Comparison of ENCODE assay signal across 8 mouse cellular contexts in the genomic region with DNA sequence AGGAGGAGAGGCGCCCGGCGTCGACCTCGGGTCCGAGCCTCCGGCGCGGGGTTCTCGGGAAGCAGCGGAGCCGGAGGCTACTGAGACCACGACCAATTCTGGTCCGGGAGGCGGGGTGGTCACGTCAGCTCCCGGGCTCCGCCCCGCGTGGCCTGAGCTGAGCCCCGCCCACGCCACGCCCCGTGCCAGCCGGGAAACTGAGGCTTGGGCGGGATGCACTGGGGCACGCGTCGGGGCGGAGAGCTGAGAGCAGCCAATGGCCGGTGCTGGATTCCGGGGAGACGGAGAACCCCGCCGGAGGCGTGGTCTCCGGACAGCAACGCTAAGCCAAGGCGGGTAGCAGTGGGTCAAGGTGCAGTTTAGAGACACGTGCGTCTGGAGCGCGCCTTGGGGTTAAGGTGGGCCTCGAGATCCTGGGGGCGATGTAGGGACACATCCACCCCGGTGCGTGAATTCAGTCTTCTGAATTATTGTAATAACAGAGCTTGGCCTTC. TPM values are rescaled to one million over a fixed set of nuclear protein-coding genes. Genes with fewer than 3 reads are reported as not detected.
DNase-seq lines count a peak whose midpoint lies in the region; ATAC-seq and TF ChIP-seq lines count a peak whose summit lies in the region.

Slc25a1 (minus strand) TSS at position 133 of the 494 bp plus-strand sequence.

- no peaks in the 10 kb centered on the region for H3K4me1 ChIP-seq in bone marrow, adult 2 months (ENCODE audit: control insufficient read depth, insufficient read depth, low read length)
- peaks cover 8% of the 10 kb centered on the region for H3K4me1 ChIP-seq in embryonic facial prominence, embryonic 14.5 days (ENCODE audit: control insufficient read depth, insufficient read depth, low read length)
- H3K4me1 ChIP-seq in small intestine, adult 2 months (ENCODE audit: control insufficient read depth, insufficient read depth, insufficient read length, low read length) = peaks cover 10% of the 10 kb centered on the region

- H3K9me3 ChIP-seq in embryonic facial prominence, embryonic 14.5 days (ENCODE audit: control insufficient read depth, low read length) = no peaks in the 10 kb centered on the region

- TF ChIP-seq CTCF in bone marrow, adult 2 months (IDR thresholded peaks at IDR 0.05; ENCODE audit: control insufficient read depth, insufficient read depth, low read length) = no peak
- no peak for TF ChIP-seq CTCF in small intestine, adult 2 months (IDR thresholded peaks at IDR 0.05; ENCODE audit: extremely low read depth, insufficient read length, insufficient replicate concordance, low read depth, low read length)

- intact Hi-C loops in left cerebral cortex, postnatal 36 days (cut with DNase I) = loop anchor here (5.0 to 10.0 kb wide), 2 partner anchors 59 to 297 kb away; no protein-coding TSS in a partner anchor

- H3K4me3 ChIP-seq in bone marrow, adult 2 months (replicated peaks; ENCODE audit: control insufficient read depth, low read depth, low read length) = peak within 1 kb of the TSS; percentile 75
- H3K4me3 ChIP-seq in embryonic facial prominence, embryonic 14.5 days (ENCODE audit: low read depth, low read length) = peak within 1 kb of the TSS; percentile 87
- peak within 1 kb of the TSS; percentile 92 for H3K4me3 ChIP-seq in small intestine, adult 2 months (ENCODE audit: low read depth, low read length)

- peak within 1 kb of the TSS; percentile 98 for H3K4me2 ChIP-seq in embryonic facial prominence, embryonic 14.5 days (ENCODE audit: low read depth, low read length)

- no peaks in the 10 kb centered on the region for H3K27me3 ChIP-seq in embryonic facial prominence, embryonic 14.5 days (replicated peaks; ENCODE audit: control insufficient read depth, insufficient read depth, low read length)
- no peaks in the 10 kb centered on the region for H3K27me3 ChIP-seq in small intestine, adult 2 months (ENCODE audit: control insufficient read depth, insufficient read depth, low read length)

- WGBS in bone marrow, adult 2 months = under 1% methylated on average over 47 of the region's 47 CpGs
- WGBS in embryonic facial prominence, embryonic 14.5 days = 0% methylated on average over 19 of the region's 47 CpGs
- under 1% methylated on average over 47 of the region's 47 CpGs for WGBS in small intestine, adult 2 months

- peak; percentile 80 for ATAC-seq in embryonic facial prominence, embryonic 14.5 days (ENCODE audit: low read depth)

- peak; percentile 63 for DNase-seq in 3T3-L1 (ENCODE audit: low read depth, low spot score)
- DNase-seq in embryonic facial prominence, embryonic 14.5 days (ENCODE audit: low spot score) = peak; percentile 82
- peak; percentile 78 for DNase-seq in heart, adult 18-20 months
- peak; percentile 80 for DNase-seq in kidney, adult 11 months
- DNase-seq in left cerebral cortex, postnatal 36 days (ENCODE audit: low spot score in 2 of 2) = peak; percentile 85 to 87
- DNase-seq in mesoderm, embryonic 11.5 days (ENCODE audit: low read depth, low spot score) = peak; percentile 77

- no peak; the same call in 1 of the 2 replicates for TF ChIP-seq POLR2A in bone marrow, adult 2 months (IDR thresholded peaks at IDR 0.05; ENCODE audit: borderline replicate concordance, control insufficient read depth, low read depth, low read length)
- TF ChIP-seq POLR2A in small intestine, adult 2 months (IDR thresholded peaks at IDR 0.05; ENCODE audit: low read depth, low read length) = peak; percentile 73

- H3K27ac ChIP-seq in bone marrow, adult 2 months (ENCODE audit: control insufficient read depth, insufficient read depth, low read depth, low read length, poor library complexity) = peak within 1 kb of the TSS; percentile 58
- H3K27ac ChIP-seq in embryonic facial prominence, embryonic 14.5 days (replicated peaks; ENCODE audit: low read depth, low read length) = peak within 1 kb of the TSS; percentile 78
- H3K27ac ChIP-seq in small intestine, adult 2 months (ENCODE audit: insufficient read depth, low read depth, low read length) = peak within 1 kb of the TSS; percentile 96

- peak within 1 kb of the TSS; percentile 79 for H3K9ac ChIP-seq in embryonic facial prominence, embryonic 14.5 days (ENCODE audit: low read depth, low read length)

- 0 out of 2 replicates have a peak, but pooled peaks cover 12% of the 10 kb centered on the region for H3K36me3 ChIP-seq in embryonic facial prominence, embryonic 14.5 days (ENCODE audit: control insufficient read depth, insufficient read depth, low read length)
- H3K36me3 ChIP-seq in small intestine, adult 2 months (ENCODE audit: control insufficient read depth, insufficient read depth, low read length) = peaks cover 15% of the 10 kb centered on the region

RNA-seq across cellular contexts. Expression of gene Slc25a1, which starts in this region (rescaled TPM):
- 15.2 and 19.9 TPM in 2 replicates for polyA plus RNA-seq in bone marrow, adult 2 months (2011; ENCODE audit: insufficient read depth, insufficient read length, low replicate concordance, missing spikeins)
- polyA plus RNA-seq in embryonic facial prominence, embryonic 14.5 days (2014; fragmentation: Nextera tagmentation; extraction: Ambion mirVana) = 56.6 and 60.3 TPM in 2 replicates
- total RNA-seq in heart, adult 18-20 months (2021) = 10 to 100 TPM; 10.3 to 37.8 TPM
- 10 to 100 TPM; 38.5 to 44.9 TPM for total RNA-seq in left cerebral cortex, postnatal 36 days (2021)
- 204 and 328 TPM in 2 replicates for polyA plus RNA-seq in small intestine, adult 2 months (2012; rRNA removed)

Comparison
In these comparisons a context has a peak if more than half of its experiments do, and no peak if none do; other contexts are left out.
1. Peak in every context shown above with its lines: DNase-seq, ATAC-seq, H3K4me3 ChIP-seq and H3K27ac ChIP-seq.